Mouse (Mus musculus): ENCODE results near the gene Stx4a.

Gene Stx4a

GRCm38 (mm10) chr7:127815116-127815665 is 8.9 kb upstream of the Stx4a start:
- DNase-seq = peak; percentile 52

- peak; percentile 76 for DNase-seq
Observed at GRCm38 (mm10) chr7:127815954-127816821, 7.9 kb upstream of the Stx4a start.

GRCm38 (mm10) chr7:127817053-127817452 is 7.0 kb upstream of the Stx4a start:
- DNase-seq = peak; percentile 62

- peak; percentile 51 for DNase-seq
Observed at GRCm38 (mm10) chr7:127817776-127818175, 6.3 kb upstream of the Stx4a start.

GRCm38 (mm10) chr7:127820836-127821509 is 3.1 kb upstream of the Stx4a start:
- DNase-seq = peak; percentile 57

GRCm38 (mm10) chr7:127822494-127822893 is 1.6 kb upstream of the Stx4a start:
- DNase-seq = peak; percentile 53

GRCm38 (mm10) chr7:127823236-127824171 is 590 bp upstream of the Stx4a start:
- peak; percentile 78 for DNase-seq

- no peak for DNase-seq
Observed at GRCm38 (mm10) chr7:127835550-127835949, 11.5 kb downstream of the Stx4a start.

GRCm38 (mm10) chr7:127837473-127837872 is 13.4 kb downstream of the Stx4a start:
- peak; percentile 67 for DNase-seq

GRCm38 (mm10) chr7:127837878-127838277 is 13.8 kb downstream of the Stx4a start:
- DNase-seq = peak; percentile 43

GRCm38 (mm10) chr7:127840031-127840430 is 15.9 kb downstream of the Stx4a start:
- peak; percentile 52 for DNase-seq

- DNase-seq = peak; percentile 88
Observed at GRCm38 (mm10) chr7:127840886-127841285, 16.8 kb downstream of the Stx4a start.

- peak; percentile 94 for DNase-seq
Observed at GRCm38 (mm10) chr7:127841340-127842000, 17.4 kb downstream of the Stx4a start.

- peak; percentile 89 for DNase-seq
Observed at GRCm38 (mm10) chr7:127842001-127842718, 18.1 kb downstream of the Stx4a start.

- DNase-seq = no peak
Observed at GRCm38 (mm10) chr7:127849973-127850875, 26.1 kb downstream of the Stx4a start.

GRCm38 (mm10) chr7:127850906-127851305 is 26.8 kb downstream of the Stx4a start:
- DNase-seq = no peak

- DNase-seq = no peak
Observed at GRCm38 (mm10) chr7:127858258-127858657, 34.2 kb downstream of the Stx4a start.

- DNase-seq = no peak
Observed at GRCm38 (mm10) chr7:127866434-127866833, 42.3 kb downstream of the Stx4a start.

- no peak for DNase-seq
Observed at GRCm38 (mm10) chr7:127867641-127868040, 43.5 kb downstream of the Stx4a start.

- DNase-seq = no peak
Observed at GRCm38 (mm10) chr7:127869149-127869810, 45.2 kb downstream of the Stx4a start.
